Mouse (Mus musculus) heart, postnatal 0 days (tissue): ENCODE data around the gene Tomm20. TPM values are rescaled to one million over a fixed set of nuclear protein-coding genes. Genes with fewer than 3 reads are reported as not detected.

Source experiments
- ATAC-seq: fragments of 200-750 bp; cut with Nextera tagmentation; 2 replicates; pipeline ENCODE4 v1.8.0; 2017; ENCODE audit warnings: low read depth, moderate number of reproducible peaks, moderate library complexity; ENCODE audit not compliant: insufficient read depth
- DNase-seq: peaks from one replicate; pipeline ENCODE4 v3.0.0-alpha.2; 2016; ENCODE audit warnings: low spot score
- H3K27ac ChIP-seq: fragments of 300-500 bp; sonication (generic); 2 replicates; pipeline ENCODE4 v1.5.1; 2014; ENCODE audit warnings: low read depth, mild to moderate bottlenecking
- H3K27me3 ChIP-seq: fragments of 300-500 bp; sonication (generic); 2 replicates; pipeline ENCODE4 v1.6.1; 2014; ENCODE audit warnings: low read length, mixed read lengths; ENCODE audit not compliant: control insufficient read depth, insufficient read depth
- H3K36me3 ChIP-seq: fragments of 300-500 bp; sonication (generic); replicated peaks from 2 replicates; pipeline ENCODE4 v1.6.1; 2014; ENCODE audit warnings: low read length, mixed read lengths; ENCODE audit not compliant: control insufficient read depth, insufficient read depth
- H3K4me1 ChIP-seq: fragments of 300-500 bp; sonication (generic); 2 replicates; pipeline ENCODE4 v1.6.1; 2014; ENCODE audit warnings: antibody characterized with exemption; ENCODE audit not compliant: control insufficient read depth, insufficient read depth
- H3K4me2 ChIP-seq: fragments of 300-500 bp; sonication (generic); 2 replicates; pipeline ENCODE4 v1.6.1; 2014; ENCODE audit warnings: low read depth, mild to moderate bottlenecking, low read length, moderate library complexity
- H3K4me3 ChIP-seq: fragments of 300-500 bp; sonication (generic); 2 replicates; pipeline ENCODE4 v1.5.1; 2014; ENCODE audit warnings: low read depth, low read length
- H3K9ac ChIP-seq: fragments of 300-500 bp; sonication (generic); replicated peaks from 2 replicates; pipeline ENCODE4 v1.6.1; 2014; ENCODE audit warnings: low read depth, low read length, mixed read lengths
- H3K9me3 ChIP-seq: fragments of 300-500 bp; sonication (generic); replicated peaks from 2 replicates; pipeline ENCODE4 v1.6.1; 2016; ENCODE audit warnings: low read length; ENCODE audit not compliant: control insufficient read depth
- CTCF ChIP-seq: IDR thresholded peaks from 2 replicates; pipeline ENCODE4 v1.5.1; 2016; ENCODE audit warnings: antibody characterized with exemption, control low read depth, low read depth
- EP300 ChIP-seq: IDR thresholded peaks from 2 replicates; pipeline ENCODE4 v1.6.1; 2016; ENCODE audit warnings: antibody characterized with exemption, low read depth
- WGBS: fragments of 180-500 bp; shearing (Covaris S2); extraction: QIAGEN DNeasy Blood & Tissue Kit; methylation state at CpG from one replicate; pipeline ENCODE4 v1.1.7; 2014; 5-methylcytosine and 5-hydroxymethylcytosine counted together
- polyA plus RNA-seq: library from polyadenylated mRNA; unstranded; fragments of >200 nt; fragmentation: Nextera tagmentation; extraction: Ambion mirVana; gene quantifications from 2 replicates; pipeline ENCODE4 v1.2.1, GENCODE M21; 2015
- total RNA-seq: library from RNA; depleted of rRNA; stranded (reverse); fragments of >200 nt; gene quantifications from 2 replicates; pipeline ENCODE4 v1.2.3, GENCODE M21; 2014; ENCODE audit warnings: low replicate concordance

Tomm20 gene
- total and polyA plus RNA-seq, 2 experiments from 2014 or later, result 65.3 to 213 TPM

DNA sequence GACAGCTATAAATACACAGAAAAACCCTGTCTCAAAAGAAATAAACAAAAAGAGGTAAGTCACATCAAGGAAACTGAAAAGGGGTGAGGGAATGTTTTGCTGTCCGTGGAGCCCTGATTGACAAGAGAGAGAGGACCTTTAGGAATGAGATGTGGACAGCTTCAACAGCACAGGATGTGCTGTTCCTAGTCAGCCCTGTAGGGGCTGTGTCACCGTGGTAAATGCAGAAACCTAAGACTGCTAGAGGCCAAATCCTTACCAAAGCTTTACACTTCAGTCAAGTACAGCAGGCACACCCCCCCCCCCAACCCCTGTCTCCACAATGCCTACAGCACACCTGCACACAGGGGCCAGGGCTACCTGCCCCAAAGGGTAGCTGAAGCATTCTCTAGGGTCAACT lies 13.9 kb downstream of the Tomm20 start:
- Histone ChIP-seq H3K9me3 (no peaks in the 10 kb centered on the region), H3K27ac (no peak overlapping the region), H3K9ac (no peak overlapping the region), H3K4me3 (no peak overlapping the region), H3K36me3 (peaks cover 62% of the 10 kb centered on the region), H3K27me3 (no peaks in the 10 kb centered on the region), H3K4me1 (no peaks in the 10 kb centered on the region), H3K4me2 (no peak overlapping the region)
- WGBS, result 26% methylated on average over 2 of the region's 2 CpGs
- DNase-seq (peak; percentile 38), ATAC-seq (peak; percentile 42; the same call in 1 of the 2 replicates)
- TF ChIP-seq EP300 (no peak), CTCF (peak; percentile 43)

DNA sequence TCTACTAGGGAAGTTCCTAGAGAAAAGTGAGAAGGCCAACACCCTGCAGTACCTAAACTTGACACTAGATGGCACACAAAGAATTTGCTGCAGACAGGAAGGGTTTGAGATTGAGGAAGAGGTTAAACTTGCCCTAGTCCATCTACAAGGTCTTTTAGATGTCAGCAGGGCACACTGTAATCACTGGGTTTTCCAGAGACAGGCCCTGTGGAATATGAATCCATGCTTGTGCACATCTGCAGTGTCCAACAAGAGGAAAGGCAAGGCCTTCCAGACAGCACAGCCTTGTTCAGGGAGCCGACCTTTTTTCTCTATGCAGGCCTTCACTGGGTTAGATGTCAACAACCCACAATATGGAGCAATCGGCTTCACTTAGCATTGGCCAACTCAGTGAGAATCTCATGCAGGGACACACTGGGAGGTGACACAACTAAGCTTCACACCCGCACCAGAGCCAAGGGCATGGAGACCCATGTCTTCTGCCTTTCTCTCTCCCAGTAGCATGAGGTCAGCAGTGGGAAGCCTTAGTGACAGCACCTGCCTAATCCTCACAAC lies 16.0 kb downstream of the Tomm20 start:
- no peak for TF ChIP-seq EP300
- TF ChIP-seq CTCF, result peak; percentile 94
- DNase-seq (peak; percentile 75), ATAC-seq (peak; percentile 47)
- peak overlapping the region; percentile 63 for H3K27ac ChIP-seq
- 66% methylated on average over 3 of the region's 3 CpGs for WGBS
- H3K4me1 ChIP-seq, result no peaks in the 10 kb centered on the region
- H3K9ac ChIP-seq, result no peak overlapping the region
- H3K9me3 ChIP-seq, result no peaks in the 10 kb centered on the region
- no peaks in the 10 kb centered on the region for H3K27me3 ChIP-seq
- H3K4me2 ChIP-seq, result no peak overlapping the region
- H3K4me3 ChIP-seq, result no peak overlapping the region
- peaks cover 43% of the 10 kb centered on the region for H3K36me3 ChIP-seq

DNA sequence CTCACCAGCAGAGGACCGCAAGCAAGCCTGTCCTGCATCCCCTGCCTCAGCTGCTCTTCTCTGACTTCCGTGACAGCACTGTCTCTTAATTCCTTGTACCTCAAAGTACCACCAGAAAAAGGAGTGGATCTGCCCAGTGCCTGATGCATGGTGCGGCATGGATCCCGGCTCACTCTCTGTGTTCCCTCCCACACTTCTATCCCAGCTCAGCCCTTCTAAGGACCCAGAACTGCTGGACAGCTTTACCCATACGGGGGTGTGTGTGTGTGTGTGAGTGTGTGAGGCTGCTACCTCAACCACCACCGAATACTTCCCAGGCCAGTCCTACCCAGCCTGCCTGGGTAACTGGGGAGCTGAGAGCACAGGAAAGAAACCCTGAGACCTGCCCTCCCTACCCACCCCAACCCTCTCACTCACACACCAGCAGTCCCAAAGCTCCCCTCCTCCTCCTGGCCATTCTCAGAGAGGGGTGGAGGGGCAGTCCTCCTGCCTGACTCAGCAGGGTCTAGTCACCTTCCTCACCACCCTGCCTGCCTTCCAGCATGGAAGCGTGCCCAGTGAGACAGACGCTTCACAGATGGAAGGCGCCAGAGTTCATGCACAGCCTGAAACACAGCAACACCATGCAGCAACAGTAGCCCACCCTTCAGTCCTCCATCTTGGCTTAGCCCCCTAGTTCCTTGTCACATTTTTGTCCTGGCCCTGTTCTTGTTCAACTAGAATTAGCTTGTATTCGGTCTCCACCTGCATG lies 16.7 kb downstream of the Tomm20 start:
- Histone ChIP-seq H3K27ac (no peak overlapping the region), H3K4me3 (no peak overlapping the region), H3K4me1 (no peaks in the 10 kb centered on the region), H3K9me3 (no peaks in the 10 kb centered on the region), H3K9ac (no peak overlapping the region), H3K36me3 (peaks cover 39% of the 10 kb centered on the region), H3K4me2 (no peak overlapping the region), H3K27me3 (no peaks in the 10 kb centered on the region)
- 72% methylated on average over 10 of the region's 10 CpGs for WGBS
- no peak for TF ChIP-seq EP300
- DNase-seq (no peak), ATAC-seq (no peak)

DNA sequence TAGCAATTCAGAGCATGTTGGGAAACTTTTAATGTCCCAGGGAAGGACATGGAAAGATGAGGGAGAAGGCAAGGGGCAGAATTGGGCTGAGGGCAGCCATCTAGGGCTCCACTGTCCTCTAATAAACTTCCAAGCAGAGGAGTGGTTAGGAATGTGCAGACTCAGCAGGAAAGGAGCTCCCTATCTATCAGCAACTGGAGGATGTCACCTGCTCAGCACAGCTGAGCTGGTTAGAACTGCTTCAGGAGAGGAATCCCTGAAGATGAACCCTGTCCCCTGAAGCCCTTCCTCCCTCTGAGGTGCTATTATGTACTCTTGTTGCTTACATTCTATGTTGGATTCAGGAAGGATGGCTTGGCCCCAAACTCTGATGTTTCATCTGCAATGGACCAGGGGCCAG lies 17.6 kb downstream of the Tomm20 start:
- Histone ChIP-seq H3K4me1 (no peaks in the 10 kb centered on the region), H3K36me3 (peaks cover 30% of the 10 kb centered on the region)
- ATAC-seq, result no peak

DNA sequence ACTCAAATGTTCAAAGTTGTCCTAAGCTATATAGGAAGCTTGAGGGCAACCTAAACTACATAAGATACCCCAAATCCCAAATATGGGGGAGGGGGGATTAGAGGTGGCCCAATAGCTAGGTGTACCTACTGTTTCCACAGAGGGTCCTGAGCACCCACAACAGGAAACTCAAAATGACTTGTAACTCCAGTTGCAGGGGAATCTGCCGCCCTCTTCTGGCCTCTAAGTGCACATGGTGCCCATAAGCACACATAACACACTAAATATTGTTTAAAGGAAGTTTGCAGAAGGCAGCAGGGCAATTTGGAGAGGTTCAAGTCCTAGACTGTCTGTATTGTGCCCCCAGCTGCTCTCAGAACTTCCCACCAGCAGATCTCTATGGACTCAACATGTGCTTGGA lies 18.6 kb downstream of the Tomm20 start:
- no peaks in the 10 kb centered on the region for H3K27me3 ChIP-seq
- H3K9ac ChIP-seq, result no peak overlapping the region
- no peak for TF ChIP-seq EP300
- TF ChIP-seq CTCF, result peak; percentile 34; the same call in 1 of the 2 replicates
- WGBS, result 61% methylated on average over 1 of the region's 1 CpGs
- no peaks in the 10 kb centered on the region for H3K4me1 ChIP-seq
- no peak overlapping the region for H3K4me3 ChIP-seq
- H3K36me3 ChIP-seq, result peaks cover 20% of the 10 kb centered on the region
- DNase-seq (no peak), ATAC-seq (no peak)
- H3K4me2 ChIP-seq, result no peak overlapping the region
- no peak overlapping the region for H3K27ac ChIP-seq
- no peaks in the 10 kb centered on the region for H3K9me3 ChIP-seq

More for the DNA sequence above, 17.6 kb downstream of the Tomm20 start:
- no peak overlapping the region for H3K4me3 ChIP-seq
- no peaks in the 10 kb centered on the region for H3K27me3 ChIP-seq
- H3K9me3 ChIP-seq, result no peaks in the 10 kb centered on the region
- H3K9ac ChIP-seq, result no peak overlapping the region
- no peak overlapping the region for H3K4me2 ChIP-seq
- TF ChIP-seq EP300 (no peak), CTCF (no peak)
- DNase-seq, result no peak
- H3K27ac ChIP-seq, result no peak overlapping the region
